Mouse (Mus musculus): ENCODE data around the gene Crim1. TPM values are rescaled to one million over a fixed set of nuclear protein-coding genes. Genes with fewer than 3 reads are reported as not detected.

The Crim1 gene
- polyA plus RNA-seq, 1 experiment = 13.7 TPM

DNA sequence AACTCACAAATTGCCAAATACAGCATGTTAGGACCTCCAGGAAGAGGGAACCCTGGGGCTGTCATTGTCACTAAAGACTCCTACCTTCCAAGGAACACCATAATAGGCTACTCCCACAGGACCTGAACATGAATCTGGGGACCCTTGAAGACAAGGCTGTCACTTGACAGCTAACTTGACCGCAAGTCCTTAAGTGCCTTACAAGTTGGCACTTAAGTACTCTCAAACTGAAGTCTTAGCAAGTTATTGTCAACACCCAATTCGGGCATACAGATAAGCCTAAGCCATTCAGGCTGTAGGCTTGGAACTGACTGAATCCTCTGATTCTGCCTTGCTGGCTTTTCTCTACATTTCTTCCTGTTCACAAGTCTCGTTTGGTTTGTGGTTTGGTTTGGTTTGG is 118.8 kb downstream of the Crim1 start:
- Histone ChIP-seq H3K4me1 (ENCODE audit: control insufficient read depth, insufficient read depth, low read length) (no peaks in the 10 kb centered on the region), H3K4me3 (ENCODE audit: low read depth, low read length) (no peak overlapping the region), H3K27me3 (ENCODE audit: control insufficient read depth, insufficient read depth, low read length, poor library complexity, severe bottlenecking) (no peaks in the 10 kb centered on the region), H3K9me3 (replicated peaks; ENCODE audit: control insufficient read depth, insufficient read depth, low read length, poor library complexity, severe bottlenecking) (no peaks in the 10 kb centered on the region; the same call in 1 of the 2 replicates), H3K9ac (ENCODE audit: low read depth, poor library complexity, severe bottlenecking) (no peak overlapping the region), H3K36me3 (ENCODE audit: control insufficient read depth, insufficient read depth, low read length, poor library complexity, severe bottlenecking) (no peaks in the 10 kb centered on the region), H3K27ac (ENCODE audit: insufficient read depth, low read length) (no peak overlapping the region)
- TF ChIP-seq EP300 (IDR thresholded peaks at IDR 0.05; ENCODE audit: insufficient read depth, low read depth, low read length) = no peak
- no peak for TF ChIP-seq POLR2A (IDR thresholded peaks at IDR 0.05; ENCODE audit: insufficient read depth, low read length)
- TF ChIP-seq CTCF (IDR thresholded peaks at IDR 0.05; ENCODE audit: low read depth, low read length) = no peak

GRCm38 (mm10) chr17:78321216-78321835 is 121.3 kb downstream of the Crim1 start:
- H3K27me3 ChIP-seq (ENCODE audit: control insufficient read depth, insufficient read depth, low read length, poor library complexity, severe bottlenecking) = no peaks in the 10 kb centered on the region
- no peak overlapping the region for H3K27ac ChIP-seq (ENCODE audit: insufficient read depth, low read length)
- no peaks in the 10 kb centered on the region for H3K36me3 ChIP-seq (ENCODE audit: control insufficient read depth, insufficient read depth, low read length, poor library complexity, severe bottlenecking)
- no peak for TF ChIP-seq EP300 (IDR thresholded peaks at IDR 0.05; ENCODE audit: insufficient read depth, low read depth, low read length)
- no peak overlapping the region for H3K9ac ChIP-seq (ENCODE audit: low read depth, poor library complexity, severe bottlenecking)
- H3K4me3 ChIP-seq (ENCODE audit: low read depth, low read length) = no peak overlapping the region
- no peaks in the 10 kb centered on the region; the same call in 1 of the 2 replicates for H3K9me3 ChIP-seq (replicated peaks; ENCODE audit: control insufficient read depth, insufficient read depth, low read length, poor library complexity, severe bottlenecking)
- no peaks in the 10 kb centered on the region for H3K4me1 ChIP-seq (ENCODE audit: control insufficient read depth, insufficient read depth, low read length)

DNA sequence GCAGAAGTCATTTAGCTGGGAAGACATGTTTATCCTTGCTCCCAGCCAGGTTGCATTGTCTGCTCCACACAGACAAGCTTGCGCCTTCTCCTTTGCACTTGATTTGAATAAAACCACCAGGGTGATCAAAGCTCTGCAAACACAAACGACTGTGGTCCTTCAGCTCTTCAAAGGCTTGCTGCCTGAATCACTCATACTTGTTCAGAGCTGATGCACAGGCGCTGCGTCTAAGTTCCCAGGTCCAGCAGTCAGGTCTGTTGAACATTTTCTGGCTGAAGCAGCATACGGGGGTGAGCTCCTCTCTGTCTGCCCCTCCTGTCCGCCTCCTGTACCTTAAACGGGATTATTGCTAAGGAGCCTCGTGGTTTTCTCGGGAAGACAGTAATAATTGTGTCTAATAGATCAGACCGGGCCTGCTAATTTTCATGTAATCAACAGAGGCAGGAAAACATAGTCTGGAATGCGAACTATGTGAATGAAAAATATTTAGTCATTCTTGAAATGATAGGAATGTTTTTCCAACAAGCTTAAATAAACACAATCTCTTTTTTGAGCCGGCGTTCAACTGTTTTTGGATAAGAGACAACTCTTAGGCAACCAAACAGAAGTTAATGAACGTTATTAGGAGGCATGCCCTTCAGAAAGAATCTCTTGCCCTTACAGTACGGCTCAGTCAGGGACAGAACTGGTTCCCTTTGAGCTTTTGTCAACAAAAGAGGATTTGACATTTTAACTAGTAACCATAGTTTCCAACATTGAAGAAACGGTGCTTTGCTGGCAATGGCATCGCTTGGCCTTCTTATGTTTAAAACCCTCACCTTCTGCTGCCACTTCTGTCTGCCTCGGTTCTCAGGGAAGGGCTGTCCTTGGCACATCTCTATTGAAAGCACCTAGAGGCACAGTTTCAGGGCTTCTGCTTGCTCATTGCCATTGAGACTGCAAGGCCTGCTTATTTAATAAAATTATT is 122.6 kb downstream of the Crim1 start:
- H3K9ac ChIP-seq (ENCODE audit: low read depth, poor library complexity, severe bottlenecking) = no peak overlapping the region
- TF ChIP-seq POLR2A (IDR thresholded peaks at IDR 0.05; ENCODE audit: insufficient read depth, low read length) = no peak
- no peak for TF ChIP-seq EP300 (IDR thresholded peaks at IDR 0.05; ENCODE audit: insufficient read depth, low read depth, low read length)
- no peaks in the 10 kb centered on the region for H3K4me1 ChIP-seq (ENCODE audit: control insufficient read depth, insufficient read depth, low read length)
- H3K9me3 ChIP-seq (replicated peaks; ENCODE audit: control insufficient read depth, insufficient read depth, low read length, poor library complexity, severe bottlenecking) = no peaks in the 10 kb centered on the region; the same call in 1 of the 2 replicates
- no peaks in the 10 kb centered on the region for H3K36me3 ChIP-seq (ENCODE audit: control insufficient read depth, insufficient read depth, low read length, poor library complexity, severe bottlenecking)
- H3K27ac ChIP-seq (ENCODE audit: insufficient read depth, low read length) = no peak overlapping the region
- no peaks in the 10 kb centered on the region for H3K27me3 ChIP-seq (ENCODE audit: control insufficient read depth, insufficient read depth, low read length, poor library complexity, severe bottlenecking)
- no peak overlapping the region for H3K4me3 ChIP-seq (ENCODE audit: low read depth, low read length)

- no peak for TF ChIP-seq POLR2A (IDR thresholded peaks at IDR 0.05; ENCODE audit: insufficient read depth, low read length)
- TF ChIP-seq CTCF (IDR thresholded peaks at IDR 0.05; ENCODE audit: low read depth, low read length) = no peak
- no peak for TF ChIP-seq EP300 (IDR thresholded peaks at IDR 0.05; ENCODE audit: insufficient read depth, low read depth, low read length)
- Histone ChIP-seq H3K27me3 (ENCODE audit: control insufficient read depth, insufficient read depth, low read length, poor library complexity, severe bottlenecking) (no peaks in the 10 kb centered on the region), H3K4me3 (ENCODE audit: low read depth, low read length) (no peak overlapping the region), H3K9me3 (replicated peaks; ENCODE audit: control insufficient read depth, insufficient read depth, low read length, poor library complexity, severe bottlenecking) (no peaks in the 10 kb centered on the region; the same call in 1 of the 2 replicates), H3K27ac (ENCODE audit: insufficient read depth, low read length) (no peak overlapping the region), H3K36me3 (ENCODE audit: control insufficient read depth, insufficient read depth, low read length, poor library complexity, severe bottlenecking) (no peaks in the 10 kb centered on the region), H3K9ac (ENCODE audit: low read depth, poor library complexity, severe bottlenecking) (no peak overlapping the region), H3K4me1 (ENCODE audit: control insufficient read depth, insufficient read depth, low read length) (no peaks in the 10 kb centered on the region)
These were observed 125.8 kb downstream of the Crim1 start for GRCm38 (mm10) chr17:78325761-78326332.

GRCm38 (mm10) chr17:78326381-78326780 is 126.3 kb downstream of the Crim1 start:
- TF ChIP-seq POLR2A (IDR thresholded peaks at IDR 0.05; ENCODE audit: insufficient read depth, low read length) = no peak
- TF ChIP-seq CTCF (IDR thresholded peaks at IDR 0.05; ENCODE audit: low read depth, low read length) = no peak
- TF ChIP-seq EP300 (IDR thresholded peaks at IDR 0.05; ENCODE audit: insufficient read depth, low read depth, low read length) = no peak
- no peaks in the 10 kb centered on the region; the same call in 1 of the 2 replicates for H3K9me3 ChIP-seq (replicated peaks; ENCODE audit: control insufficient read depth, insufficient read depth, low read length, poor library complexity, severe bottlenecking)
- no peaks in the 10 kb centered on the region for H3K27me3 ChIP-seq (ENCODE audit: control insufficient read depth, insufficient read depth, low read length, poor library complexity, severe bottlenecking)
- H3K4me1 ChIP-seq (ENCODE audit: control insufficient read depth, insufficient read depth, low read length) = no peaks in the 10 kb centered on the region
- H3K36me3 ChIP-seq (ENCODE audit: control insufficient read depth, insufficient read depth, low read length, poor library complexity, severe bottlenecking) = no peaks in the 10 kb centered on the region
- H3K27ac ChIP-seq (ENCODE audit: insufficient read depth, low read length) = no peak overlapping the region
- H3K9ac ChIP-seq (ENCODE audit: low read depth, poor library complexity, severe bottlenecking) = no peak overlapping the region
- H3K4me3 ChIP-seq (ENCODE audit: low read depth, low read length) = no peak overlapping the region
